Mouse (Mus musculus) kidney, adult 2 months (tissue): ENCODE measurements around the gene Ntsr1. TPM values are rescaled to one million over a fixed set of nuclear protein-coding genes. Genes with fewer than 3 reads are reported as not detected.

ENCODE experiments used
- DNase-seq: peaks from one replicate; pipeline ENCODE4 v3.0.0; 2021
- H3K27ac ChIP-seq: fragments of 200-500 bp; 2 replicates; pipeline ENCODE4 v1.5.1; 2012; ENCODE audit warnings: low read depth, low read length, control low read depth, inconsistent platforms; ENCODE audit not compliant: insufficient read depth
- H3K27me3 ChIP-seq: fragments of 200-500 bp; replicated peaks from 2 replicates; pipeline ENCODE4 v1.6.1; 2012; ENCODE audit warnings: mild to moderate bottlenecking, moderate library complexity, low read length, inconsistent platforms; ENCODE audit not compliant: control insufficient read depth, insufficient read depth
- H3K36me3 ChIP-seq: fragments of 200-500 bp; 2 replicates; pipeline ENCODE4 v1.6.1; 2012; ENCODE audit warnings: mild to moderate bottlenecking, moderate library complexity, low read length, inconsistent platforms; ENCODE audit not compliant: control insufficient read depth, insufficient read depth
- H3K4me1 ChIP-seq: fragments of 200-500 bp; 2 replicates; pipeline ENCODE4 v1.6.1; 2011; ENCODE audit warnings: low read length; ENCODE audit not compliant: control insufficient read depth, insufficient read depth
- H3K4me3 ChIP-seq: fragments of 200-500 bp; 2 replicates; pipeline ENCODE4 v1.5.1; 2011; ENCODE audit warnings: mild to moderate bottlenecking, low read depth, low read length, control low read depth; ENCODE audit not compliant: insufficient read depth
- CTCF ChIP-seq: fragments of 200-500 bp; conservative IDR thresholded peaks from 2 replicates; pipeline ENCODE4 v1.5.1; 2011; ENCODE audit warnings: low read depth, mild to moderate bottlenecking, control low read depth, low read length, moderate library complexity, mixed read lengths; ENCODE audit not compliant: insufficient read depth, insufficient read length
- POLR2A ChIP-seq: fragments of 200-500 bp; IDR thresholded peaks from one replicate; pipeline ENCODE4 v1.6.1; 2011; ENCODE audit warnings: low read depth, low read length, control low read depth
- WGBS: fragments of 180-500 bp; shearing (Covaris S2); methylation state at CpG from one replicate; pipeline ENCODE4 v1.1.7; 2018; 5-methylcytosine and 5-hydroxymethylcytosine counted together
- polyA plus RNA-seq: library from polyadenylated mRNA; depleted of rRNA; stranded (reverse); fragments of >200 nt; gene quantifications from 2 replicates; pipeline ENCODE4 v1.2.3, GENCODE M21; 2012

Gene Ntsr1
- polyA plus RNA-seq, 1 experiment, result not detected

DNA sequence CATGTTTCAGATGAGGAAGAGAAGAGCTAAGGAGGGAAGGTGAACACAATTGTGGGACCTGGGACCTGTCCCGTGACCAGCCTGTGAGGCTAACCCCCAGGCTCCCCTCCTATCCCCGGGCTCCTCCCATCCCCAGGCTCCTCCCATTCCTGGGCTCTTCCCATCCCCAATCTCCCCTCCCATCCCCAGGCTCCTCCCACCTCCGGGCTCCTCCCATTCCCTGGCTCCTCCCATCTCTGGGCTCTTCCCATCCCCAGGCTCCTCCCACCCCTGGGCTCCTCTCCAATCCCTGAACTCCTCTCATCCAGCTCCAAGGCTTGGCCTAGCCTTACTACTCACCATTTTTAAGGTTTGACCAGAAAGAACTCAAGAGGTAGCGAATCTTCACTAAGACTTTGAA is 23.0 kb downstream of the Ntsr1 start:
- TF ChIP-seq POLR2A (no peak), CTCF (no peak)
- WGBS, result 79% methylated on average over 4 of the region's 4 CpGs

DNA sequence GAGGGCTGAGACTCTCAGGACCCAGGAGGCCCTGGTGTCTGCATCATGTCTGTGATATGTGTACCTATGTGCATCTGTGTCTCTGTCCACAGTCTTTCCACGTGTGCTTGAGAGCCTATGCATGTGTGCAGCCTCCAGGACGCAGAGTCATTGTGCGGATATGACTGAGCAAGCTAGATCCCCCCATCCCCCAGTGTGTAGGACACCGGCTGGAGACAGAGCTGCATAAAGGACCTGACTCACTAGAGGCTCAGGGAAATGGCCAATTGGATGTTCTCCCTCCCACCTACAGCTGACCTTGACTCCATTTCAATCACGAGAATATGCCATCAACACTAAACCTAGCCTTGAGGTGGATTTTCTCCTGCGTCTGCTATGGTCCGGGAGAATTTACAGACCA is 27.7 kb downstream of the Ntsr1 start:
- DNase-seq, result no peak
- Histone ChIP-seq H3K4me1 (no peaks in the 10 kb centered on the region), H3K27ac (no peak overlapping the region), H3K27me3 (no peaks in the 10 kb centered on the region), H3K4me3 (no peak overlapping the region), H3K36me3 (no peaks in the 10 kb centered on the region)
- TF ChIP-seq CTCF (no peak), POLR2A (no peak)
- WGBS, result 67% methylated on average over 7 of the region's 7 CpGs

More for the DNA sequence above, 23.0 kb downstream of the Ntsr1 start:
- H3K4me1 ChIP-seq, result no peaks in the 10 kb centered on the region
- H3K27me3 ChIP-seq, result no peaks in the 10 kb centered on the region
- no peak overlapping the region for H3K4me3 ChIP-seq
- H3K27ac ChIP-seq, result no peak overlapping the region
- no peak for DNase-seq
- H3K36me3 ChIP-seq, result no peaks in the 10 kb centered on the region

DNA sequence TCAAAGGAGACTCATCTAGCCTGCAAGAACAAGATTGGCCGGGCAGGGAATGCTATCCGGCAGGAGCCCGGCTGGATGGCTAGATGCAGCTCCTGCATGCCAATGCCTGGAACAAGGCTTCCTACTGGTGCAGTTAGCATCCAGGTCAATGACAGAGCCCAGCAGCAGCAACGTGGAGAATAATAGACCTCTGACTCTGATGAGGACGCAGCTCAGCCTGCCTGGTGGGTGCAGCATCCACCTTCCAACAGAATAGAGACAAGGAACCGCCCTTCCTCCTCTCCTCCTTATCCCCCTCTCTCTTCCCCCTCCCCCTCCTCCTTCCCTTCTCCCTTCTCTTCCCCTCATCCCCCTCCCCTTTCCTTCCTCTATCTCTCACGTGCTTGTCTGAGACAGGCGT is 28.1 kb downstream of the Ntsr1 start:
- 37% methylated on average over 8 of the region's 8 CpGs for WGBS
- no peaks in the 10 kb centered on the region for H3K27me3 ChIP-seq
- no peaks in the 10 kb centered on the region for H3K4me1 ChIP-seq
- TF ChIP-seq CTCF (no peak), POLR2A (no peak)
- H3K4me3 ChIP-seq, result no peak overlapping the region
- no peak overlapping the region for H3K27ac ChIP-seq
- no peak for DNase-seq
- no peaks in the 10 kb centered on the region for H3K36me3 ChIP-seq

DNA sequence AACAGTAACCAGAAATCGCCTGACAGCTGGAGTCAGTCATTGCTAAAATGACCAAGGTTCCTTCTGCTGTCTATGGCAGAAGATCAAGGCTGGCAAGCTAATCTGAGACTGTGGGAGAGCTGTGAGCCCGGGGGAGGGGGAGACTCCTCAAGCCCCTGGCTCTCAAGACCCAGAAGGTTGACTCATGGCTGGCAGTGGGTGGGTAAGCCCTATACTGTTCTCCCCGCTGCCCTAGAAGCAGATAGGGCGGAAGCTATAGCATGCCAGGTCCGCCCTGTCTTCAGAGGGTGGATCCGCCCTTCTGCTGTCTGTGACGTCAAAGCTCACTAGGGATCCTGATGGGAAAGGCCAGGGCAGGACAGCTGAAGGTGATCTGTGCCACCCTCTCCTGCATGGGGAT is 30.4 kb downstream of the Ntsr1 start:
- TF ChIP-seq CTCF (no peak), POLR2A (no peak)
- Histone ChIP-seq H3K27ac (no peak overlapping the region), H3K4me3 (no peak overlapping the region), H3K36me3 (no peaks in the 10 kb centered on the region), H3K27me3 (no peaks in the 10 kb centered on the region), H3K4me1 (no peaks in the 10 kb centered on the region)
- no peak for DNase-seq
- 22% methylated on average over 7 of the region's 7 CpGs for WGBS

DNA sequence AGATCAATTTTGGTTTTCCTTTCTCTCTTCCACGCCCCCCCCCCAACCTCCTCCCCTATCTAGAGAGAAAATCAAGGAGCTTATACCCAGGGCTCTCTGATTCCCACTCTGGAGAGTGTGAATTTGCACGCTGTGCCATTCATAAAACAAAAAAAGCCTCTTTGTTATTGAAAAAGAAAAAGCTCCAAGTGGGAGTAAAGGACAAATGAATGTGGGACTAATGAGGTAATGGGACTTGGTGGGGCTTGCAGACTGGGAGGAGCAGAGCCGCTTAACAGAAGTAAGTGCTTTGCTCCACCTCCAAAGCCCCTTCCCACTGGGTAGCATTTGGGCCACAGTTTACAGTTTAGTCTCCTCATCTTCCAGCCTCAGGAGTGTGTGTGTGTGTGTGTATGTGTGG is 30.8 kb downstream of the Ntsr1 start:
- no peak for DNase-seq
- Histone ChIP-seq H3K27me3 (no peaks in the 10 kb centered on the region), H3K36me3 (no peaks in the 10 kb centered on the region), H3K27ac (no peak overlapping the region), H3K4me3 (no peak overlapping the region), H3K4me1 (no peaks in the 10 kb centered on the region)
- no peak for TF ChIP-seq POLR2A
- TF ChIP-seq CTCF, result no peak
- 39% methylated on average over 3 of the region's 3 CpGs for WGBS

DNA sequence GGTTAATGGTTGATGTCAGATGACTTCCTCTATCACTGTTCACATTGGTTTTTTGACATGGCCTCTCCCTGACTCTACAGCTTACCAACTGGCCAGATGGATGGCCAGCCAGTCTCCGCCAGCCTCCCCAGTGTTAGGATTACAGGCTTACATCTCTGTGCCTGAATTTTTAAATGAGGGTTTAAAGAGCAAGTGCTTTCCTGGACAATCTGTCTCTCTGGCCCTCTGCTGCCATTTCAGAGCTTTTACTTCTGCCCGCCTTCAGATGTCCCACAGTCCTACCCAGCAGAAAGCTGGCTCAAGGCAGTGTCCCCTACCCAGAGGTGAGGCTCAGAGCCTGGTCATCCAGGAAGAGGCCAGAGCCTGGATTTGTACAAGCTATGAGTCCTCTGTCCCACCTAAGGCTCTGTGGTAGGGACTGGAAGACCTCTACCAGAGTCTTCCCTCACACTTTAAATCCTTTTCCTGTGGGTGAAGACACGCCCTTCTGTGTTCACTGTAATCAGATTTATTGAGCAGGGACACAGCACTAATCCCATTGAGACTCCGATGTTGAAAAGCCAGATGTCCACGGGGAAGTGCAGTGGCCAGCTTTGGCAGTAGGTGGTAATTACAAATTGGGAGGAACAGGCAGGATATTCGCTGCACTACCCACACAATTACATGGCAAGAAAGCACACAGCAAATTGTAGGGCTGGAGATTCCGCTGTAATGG is 32.1 kb downstream of the Ntsr1 start:
- H3K27ac ChIP-seq, result no peak overlapping the region
- DNase-seq, result no peak
- no peak for TF ChIP-seq POLR2A
- no peak for TF ChIP-seq CTCF
- no peaks in the 10 kb centered on the region for H3K36me3 ChIP-seq
- 71% methylated on average over 7 of the region's 7 CpGs for WGBS
- H3K4me1 ChIP-seq, result no peaks in the 10 kb centered on the region
- H3K4me3 ChIP-seq, result no peak overlapping the region
- H3K27me3 ChIP-seq, result no peaks in the 10 kb centered on the region

DNA sequence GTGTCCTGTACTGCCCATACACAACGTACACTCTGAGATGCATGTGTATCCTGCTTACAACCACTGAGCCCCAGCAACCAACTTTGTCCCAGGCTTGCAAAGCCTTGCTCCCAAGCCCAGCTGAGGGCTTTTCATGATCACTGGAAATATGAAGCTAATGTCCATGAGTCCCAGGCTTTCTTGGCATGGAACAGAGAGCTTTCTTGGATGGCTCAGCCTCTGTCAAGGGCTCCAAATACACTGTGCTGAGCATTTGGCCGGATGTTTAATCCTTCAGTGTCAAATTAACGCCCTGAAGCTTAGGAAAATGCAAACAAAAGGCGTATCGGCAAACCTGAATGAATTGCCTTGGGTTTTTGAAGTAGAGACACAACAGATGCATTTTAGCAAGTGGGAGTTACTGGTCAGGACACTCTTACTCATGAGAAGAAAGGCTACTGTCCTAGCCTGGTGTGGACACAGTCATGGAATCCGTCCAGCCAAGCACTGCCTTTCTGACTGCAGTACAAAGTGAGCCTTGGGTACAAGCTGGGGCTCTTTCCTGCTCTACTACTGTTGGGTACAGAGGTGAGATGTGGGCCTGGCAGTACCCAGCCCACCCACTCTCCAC is 32.7 kb downstream of the Ntsr1 start:
- Histone ChIP-seq H3K27me3 (no peaks in the 10 kb centered on the region), H3K36me3 (no peaks in the 10 kb centered on the region), H3K4me1 (no peaks in the 10 kb centered on the region), H3K4me3 (no peak overlapping the region), H3K27ac (no peak overlapping the region)
- TF ChIP-seq CTCF, result no peak
- TF ChIP-seq POLR2A, result no peak
- 58% methylated on average over 6 of the region's 6 CpGs for WGBS
- DNase-seq, result no peak

DNA sequence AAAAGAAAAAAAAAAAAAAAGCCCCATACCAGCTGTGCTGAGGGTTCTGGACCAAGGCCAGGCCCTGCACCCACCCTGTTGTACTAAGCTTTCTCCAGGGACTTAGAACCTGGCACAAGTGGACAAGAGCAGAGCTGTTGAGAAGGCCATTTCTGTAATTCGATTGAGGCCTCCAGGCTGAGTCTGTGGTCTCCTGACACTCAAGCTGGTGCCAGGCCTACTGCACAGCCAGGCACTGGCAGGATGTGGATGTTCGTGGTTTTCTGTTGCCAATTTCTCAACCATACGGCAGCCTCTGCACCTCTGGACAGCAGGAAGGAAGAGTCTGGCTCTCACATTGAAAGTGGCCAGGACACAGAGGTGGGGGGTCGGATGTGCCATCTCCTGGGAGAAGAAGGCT is 33.5 kb downstream of the Ntsr1 start:
- H3K27me3 ChIP-seq, result no peaks in the 10 kb centered on the region
- no peak for DNase-seq
- H3K4me1 ChIP-seq, result no peaks in the 10 kb centered on the region
- TF ChIP-seq POLR2A (no peak), CTCF (no peak)
- 65% methylated on average over 4 of the region's 4 CpGs for WGBS
- H3K36me3 ChIP-seq, result no peaks in the 10 kb centered on the region
- H3K27ac ChIP-seq, result no peak overlapping the region
- no peak overlapping the region for H3K4me3 ChIP-seq
